Mouse (Mus musculus): ENCODE data around the gene Gpcpd1. TPM values are rescaled to one million over a fixed set of nuclear protein-coding genes. Genes with fewer than 3 reads are reported as not detected.

The Gpcpd1 gene
- polyA plus RNA-seq, 1 experiment from 2014 or later: 49.3 TPM

DNA sequence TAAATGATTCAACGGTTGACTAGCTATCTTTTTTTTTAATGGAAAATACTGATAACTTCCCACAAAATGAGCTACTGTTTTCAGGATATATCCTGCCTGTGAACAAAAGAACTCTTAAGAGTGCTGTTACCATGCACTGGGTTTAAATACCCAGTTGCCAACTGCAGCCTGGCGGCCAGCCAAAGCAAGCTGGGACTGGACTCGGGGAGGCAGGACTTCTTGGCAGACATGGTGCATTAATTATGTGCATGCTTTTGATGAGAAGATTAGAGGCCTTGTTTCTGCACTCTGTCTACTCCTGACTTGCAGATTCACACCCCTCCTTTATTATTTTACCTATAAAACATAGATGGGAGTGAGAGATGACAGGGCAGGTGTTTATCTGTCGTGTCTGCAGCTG lies 5.3 kb downstream of the Gpcpd1 start:
- no peak for ATAC-seq (ENCODE audit: low FRiP score, low read depth)

DNA sequence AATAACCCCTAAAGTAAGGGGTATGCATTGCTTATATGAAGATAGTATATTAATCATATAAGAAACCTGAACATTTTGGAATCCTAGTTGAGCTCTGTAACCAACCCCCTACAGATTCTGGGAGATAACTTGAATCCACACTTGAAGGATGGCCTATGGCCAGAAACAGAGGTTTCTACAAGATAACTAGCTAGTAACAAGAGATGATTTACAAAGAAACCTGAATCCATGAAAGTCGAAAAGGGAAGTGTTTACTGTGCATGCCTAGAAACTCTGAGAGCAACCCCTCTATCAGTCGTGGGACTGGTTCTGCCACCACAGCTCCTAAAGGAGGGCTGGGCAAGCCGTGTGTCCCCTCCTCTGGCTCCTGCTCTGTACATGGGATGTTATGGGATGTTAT lies 7.8 kb downstream of the Gpcpd1 start:
- WGBS: 80% methylated on average over 3 of the region's 3 CpGs
- Histone ChIP-seq H3K27me3 (no peaks in the 10 kb centered on the region), H3K4me3 (no peak overlapping the region), H3K9ac (no peak overlapping the region), H3K4me2 (replicated peaks) (no peak overlapping the region), H3K4me1 (peaks cover 32% of the 10 kb centered on the region), H3K36me3 (no peaks in the 10 kb centered on the region), H3K9me3 (no peaks in the 10 kb centered on the region), H3K27ac (no peak overlapping the region)
- ATAC-seq (ENCODE audit: low FRiP score, low read depth): no peak

More for the DNA sequence above, 5.3 kb downstream of the Gpcpd1 start:
- WGBS: 39% methylated on average over 4 of the region's 4 CpGs
- Histone ChIP-seq H3K27me3 (no peaks in the 10 kb centered on the region), H3K4me2 (replicated peaks) (no peak overlapping the region), H3K36me3 (no peaks in the 10 kb centered on the region), H3K4me3 (no peak overlapping the region), H3K27ac (peak overlapping the region; percentile 82), H3K4me1 (peaks cover 14% of the 10 kb centered on the region), H3K9ac (no peak overlapping the region), H3K9me3 (no peaks in the 10 kb centered on the region)

DNA sequence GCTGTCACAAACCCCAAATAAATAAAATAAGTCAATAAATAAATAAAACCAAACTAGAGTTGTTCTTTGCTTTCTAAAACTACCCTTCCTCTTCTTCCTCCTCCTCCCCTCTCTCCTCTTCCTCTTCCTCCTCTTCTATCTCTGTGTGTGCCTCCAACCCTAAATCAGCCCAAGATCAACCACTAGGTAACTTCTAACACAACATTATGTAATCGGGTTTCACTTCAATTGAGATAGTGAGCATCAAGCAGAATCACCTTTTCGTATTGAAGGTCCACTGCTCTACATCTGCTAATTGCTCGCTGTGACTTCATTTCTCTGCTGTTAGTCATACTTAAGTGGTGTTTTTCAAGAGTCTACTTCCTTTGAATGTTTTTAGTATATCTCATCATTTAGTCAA lies 8.8 kb downstream of the Gpcpd1 start:
- Histone ChIP-seq H3K27me3 (no peaks in the 10 kb centered on the region), H3K36me3 (no peaks in the 10 kb centered on the region), H3K4me1 (peaks cover 32% of the 10 kb centered on the region), H3K4me2 (replicated peaks) (no peak overlapping the region), H3K27ac (no peak overlapping the region), H3K9ac (no peak overlapping the region), H3K9me3 (no peaks in the 10 kb centered on the region), H3K4me3 (no peak overlapping the region)
- ATAC-seq (ENCODE audit: low FRiP score, low read depth): no peak
- WGBS: 96% methylated on average over 3 of the region's 3 CpGs

DNA sequence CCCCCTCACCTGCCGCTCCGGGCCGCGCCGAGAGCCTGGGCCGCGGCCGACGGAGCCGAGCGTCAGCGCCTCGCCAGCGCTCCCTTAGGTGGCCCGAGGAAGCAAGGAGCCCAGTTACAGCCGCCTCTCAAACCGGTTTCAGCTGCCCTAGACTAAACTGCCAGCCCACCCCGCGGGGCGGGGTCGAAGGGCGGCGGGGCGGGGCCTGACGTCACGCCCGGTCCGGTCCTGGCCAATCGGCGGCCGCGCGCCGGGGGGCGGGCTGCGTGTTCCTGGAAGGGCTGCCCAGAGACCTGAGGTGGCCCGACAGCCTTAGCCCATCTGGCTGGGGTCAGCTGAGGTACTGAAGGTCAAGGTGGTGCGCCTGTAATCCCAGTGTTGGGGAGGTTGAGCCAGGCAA lies 9.5 kb downstream of the Gpcpd1 start:
- Histone ChIP-seq H3K27ac (peak overlapping the region; percentile 98), H3K4me1 (peaks cover 30% of the 10 kb centered on the region), H3K4me3 (peak overlapping the region; percentile 80), H3K4me2 (replicated peaks) (peak overlapping the region; percentile 77), H3K9me3 (no peaks in the 10 kb centered on the region), H3K36me3 (no peaks in the 10 kb centered on the region), H3K9ac (peak overlapping the region; percentile 95), H3K27me3 (no peaks in the 10 kb centered on the region)
- ATAC-seq (ENCODE audit: low FRiP score, low read depth): peak; percentile 98
- WGBS: under 1% methylated on average over 33 of the region's 38 CpGs

DNA sequence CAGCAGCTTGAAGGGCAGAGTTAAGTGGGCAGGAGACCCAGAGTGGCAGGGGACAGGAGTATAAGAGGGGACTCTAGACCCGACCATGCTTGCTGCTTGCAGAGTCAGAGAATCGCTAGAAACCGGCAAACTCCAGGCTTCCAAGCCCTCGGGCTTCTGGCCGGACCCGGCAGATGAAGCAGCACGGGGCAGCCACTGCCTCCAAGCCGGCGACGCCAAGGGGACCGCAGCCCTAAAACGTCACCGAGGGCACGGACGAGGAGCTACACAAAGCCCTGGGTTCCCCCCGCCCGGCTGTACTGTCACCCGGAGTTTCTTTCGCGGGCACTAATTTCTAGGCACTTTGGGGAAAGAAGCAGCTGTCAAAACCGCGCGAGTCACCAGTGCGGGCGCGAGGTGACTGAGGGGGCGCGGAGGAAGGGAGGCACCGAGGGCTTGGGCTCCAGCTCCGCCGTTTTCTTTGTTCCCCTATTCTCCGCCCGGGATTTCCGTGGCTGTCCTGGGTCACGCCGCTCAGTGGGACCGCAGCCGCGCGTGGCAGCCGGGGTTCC lies 10.0 kb downstream of the Gpcpd1 start:
- 0% methylated on average over 39 of the region's 41 CpGs for WGBS
- H3K4me3 ChIP-seq: peak overlapping the region; percentile 80
- H3K9me3 ChIP-seq: no peaks in the 10 kb centered on the region
- peak; percentile 75; the same call in 1 of the 2 replicates for ATAC-seq (ENCODE audit: low FRiP score, low read depth)
- H3K4me1 ChIP-seq: peaks cover 26% of the 10 kb centered on the region
- no peaks in the 10 kb centered on the region for H3K36me3 ChIP-seq
- H3K27me3 ChIP-seq: no peaks in the 10 kb centered on the region
- peak overlapping the region; percentile 77 for H3K4me2 ChIP-seq (replicated peaks)
- H3K27ac ChIP-seq: peak overlapping the region; percentile 98
- H3K9ac ChIP-seq: peak overlapping the region; percentile 95

DNA sequence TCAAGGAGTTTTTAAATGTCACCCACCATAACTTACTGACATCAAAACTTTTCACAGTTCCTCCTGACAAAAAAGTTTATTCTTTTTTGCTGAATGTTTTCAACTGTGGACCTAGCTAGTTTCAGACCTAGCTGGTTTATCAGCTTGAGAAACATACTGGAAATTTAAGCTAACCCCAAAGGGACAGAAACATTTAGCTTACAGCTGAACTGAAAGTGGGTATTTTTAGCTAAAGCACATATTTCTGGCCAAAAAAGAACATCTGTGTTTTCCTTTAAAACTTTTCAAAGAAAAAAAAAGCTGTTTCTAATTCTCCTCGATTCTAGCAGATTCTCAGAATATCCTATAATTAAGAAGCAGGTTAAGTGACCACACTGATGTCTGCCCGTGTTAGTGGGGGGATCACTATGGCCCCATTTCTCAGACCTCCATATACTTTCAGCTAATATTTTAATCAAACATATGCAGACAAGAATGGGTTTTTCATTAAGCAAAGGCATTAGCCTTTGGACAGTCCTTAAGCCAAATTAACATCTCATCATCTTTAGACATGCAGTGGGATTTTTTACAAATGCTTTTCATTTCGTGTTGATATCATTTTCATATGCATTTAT lies 10.9 kb downstream of the Gpcpd1 start:
- no peaks in the 10 kb centered on the region for H3K27me3 ChIP-seq
- no peak for ATAC-seq (ENCODE audit: low FRiP score, low read depth)
- peaks cover 3% of the 10 kb centered on the region for H3K36me3 ChIP-seq
- peaks cover 18% of the 10 kb centered on the region for H3K4me1 ChIP-seq
- H3K9ac ChIP-seq: peak overlapping the region; percentile 25; the same call in 1 of the 2 replicates
- H3K9me3 ChIP-seq: no peaks in the 10 kb centered on the region
- H3K4me2 ChIP-seq (replicated peaks): peak overlapping the region; percentile 77
- no peak overlapping the region for H3K27ac ChIP-seq
- 29% methylated on average over 3 of the region's 3 CpGs for WGBS
- peak overlapping the region; percentile 80 for H3K4me3 ChIP-seq

DNA sequence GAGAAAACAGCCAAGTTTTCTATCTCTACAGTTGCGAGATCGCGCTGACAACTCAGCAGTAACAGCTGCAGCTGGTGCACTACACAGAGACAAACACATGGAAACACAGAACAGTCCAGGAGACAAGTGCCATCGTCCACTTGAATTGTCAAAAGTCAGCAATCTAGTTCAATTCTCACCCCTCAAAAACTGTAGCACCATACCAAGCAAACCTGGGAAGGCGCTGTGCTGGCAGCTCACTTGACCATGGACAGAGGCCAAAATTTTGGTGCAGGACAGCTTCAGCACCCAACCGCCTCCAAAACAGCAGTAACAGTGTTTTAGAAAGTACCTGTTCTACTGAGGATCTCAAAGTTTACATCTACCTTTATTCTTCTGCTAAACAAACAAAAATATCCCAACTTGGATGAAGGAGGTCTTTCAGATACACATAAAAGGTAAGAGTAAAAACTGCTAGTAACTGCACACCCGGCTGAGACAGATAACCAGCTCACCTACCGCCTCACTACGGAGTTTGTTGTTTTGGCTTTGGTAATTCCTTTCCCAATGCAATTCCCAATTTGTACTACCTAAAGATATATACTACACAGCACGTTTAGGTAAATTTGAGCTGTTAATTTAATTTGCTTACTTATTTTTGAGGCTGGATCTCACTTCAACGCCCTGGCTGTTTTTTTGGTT lies 11.6 kb downstream of the Gpcpd1 start:
- Histone ChIP-seq H3K4me3 (0 out of 2 replicates have a peak overlapping the region, but pooled peaks have one; percentile 8), H3K36me3 (peaks cover 8% of the 10 kb centered on the region), H3K27me3 (no peaks in the 10 kb centered on the region), H3K9me3 (no peaks in the 10 kb centered on the region), H3K9ac (peak overlapping the region; percentile 25; the same call in 1 of the 2 replicates), H3K27ac (no peak overlapping the region), H3K4me2 (replicated peaks) (peak overlapping the region; percentile 77), H3K4me1 (peaks cover 18% of the 10 kb centered on the region)
- no peak for ATAC-seq (ENCODE audit: low FRiP score, low read depth)
- 77% methylated on average over 11 of the region's 11 CpGs for WGBS

DNA sequence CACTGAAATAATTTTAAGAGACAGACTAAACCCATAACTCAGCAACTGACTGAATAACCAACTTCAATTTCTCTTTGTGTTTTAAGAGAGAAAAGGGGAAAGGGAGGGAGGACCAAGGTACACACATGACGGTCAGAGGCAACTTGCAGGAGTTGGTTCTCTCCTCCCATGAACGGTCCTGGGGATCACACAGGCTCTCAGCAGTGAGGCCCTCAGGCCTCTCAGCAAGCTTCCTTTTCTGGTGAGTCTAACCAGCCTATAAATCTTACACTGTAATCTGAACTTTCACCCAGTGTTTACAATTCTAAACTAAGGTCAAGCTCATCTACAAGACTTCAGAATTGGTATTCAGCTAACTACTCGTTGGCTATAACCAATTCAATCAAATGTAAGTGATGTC lies 12.3 kb downstream of the Gpcpd1 start:
- Histone ChIP-seq H3K9ac (no peak overlapping the region), H3K4me1 (peaks cover 18% of the 10 kb centered on the region), H3K27ac (no peak overlapping the region), H3K36me3 (peaks cover 15% of the 10 kb centered on the region), H3K27me3 (no peaks in the 10 kb centered on the region), H3K4me3 (no peak overlapping the region), H3K9me3 (no peaks in the 10 kb centered on the region), H3K4me2 (replicated peaks) (peak overlapping the region; percentile 77)
- ATAC-seq (ENCODE audit: low FRiP score, low read depth): no peak
- 40% methylated on average over 3 of the region's 3 CpGs for WGBS

DNA sequence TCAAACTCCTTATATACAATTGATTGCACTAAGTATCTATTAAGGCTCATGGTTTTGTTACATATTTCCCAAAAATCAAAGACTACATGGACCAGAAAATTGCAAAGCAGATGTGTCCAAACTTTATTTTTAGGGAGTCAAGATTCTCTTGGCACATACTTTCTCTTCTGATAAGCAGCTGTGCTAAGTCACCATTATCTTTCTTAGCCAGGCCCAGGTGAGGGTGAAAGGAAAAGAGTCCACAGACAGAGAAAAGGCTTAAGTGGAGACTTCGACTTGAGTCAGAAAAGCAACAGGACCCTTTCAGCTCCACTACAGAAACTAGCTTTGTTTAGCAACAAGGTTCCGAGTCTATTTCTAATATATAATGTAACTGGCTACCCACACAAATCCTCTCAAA lies 14.2 kb downstream of the Gpcpd1 start:
- 83% methylated on average over 2 of the region's 2 CpGs for WGBS
- no peaks in the 10 kb centered on the region for H3K9me3 ChIP-seq
- H3K4me1 ChIP-seq: peaks cover 18% of the 10 kb centered on the region
- H3K9ac ChIP-seq: no peak overlapping the region
- no peaks in the 10 kb centered on the region for H3K27me3 ChIP-seq
- H3K27ac ChIP-seq: no peak overlapping the region
- peaks cover 26% of the 10 kb centered on the region for H3K36me3 ChIP-seq
- no peak for ATAC-seq (ENCODE audit: low FRiP score, low read depth)
- H3K4me3 ChIP-seq: no peak overlapping the region
- no peak overlapping the region for H3K4me2 ChIP-seq (replicated peaks)

DNA sequence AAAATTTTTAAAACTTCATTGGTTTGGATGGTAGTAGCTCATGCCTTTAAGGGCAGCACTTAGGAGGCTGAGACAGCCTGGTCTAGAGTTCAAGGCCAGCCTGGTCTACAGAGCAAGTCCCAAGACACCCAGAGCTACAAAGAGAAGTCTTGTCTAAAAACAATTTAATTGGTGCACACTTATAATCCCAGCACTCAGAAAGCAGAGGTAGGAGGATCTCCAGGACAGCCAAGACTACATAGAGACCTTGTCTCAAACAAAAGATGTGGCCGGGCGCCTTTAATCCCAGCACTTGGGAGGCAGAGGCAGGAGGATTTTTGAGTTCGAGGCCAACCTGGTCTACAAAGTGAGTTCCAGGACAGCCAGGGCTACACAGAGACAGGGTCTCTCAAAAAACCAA lies 14.9 kb downstream of the Gpcpd1 start:
- Histone ChIP-seq H3K9ac (no peak overlapping the region), H3K9me3 (no peaks in the 10 kb centered on the region), H3K4me3 (no peak overlapping the region), H3K4me1 (peaks cover 18% of the 10 kb centered on the region), H3K27me3 (no peaks in the 10 kb centered on the region), H3K36me3 (peaks cover 29% of the 10 kb centered on the region), H3K4me2 (replicated peaks) (no peak overlapping the region), H3K27ac (no peak overlapping the region)
- 93% methylated on average over 3 of the region's 3 CpGs for WGBS
- ATAC-seq (ENCODE audit: low FRiP score, low read depth): no peak

DNA sequence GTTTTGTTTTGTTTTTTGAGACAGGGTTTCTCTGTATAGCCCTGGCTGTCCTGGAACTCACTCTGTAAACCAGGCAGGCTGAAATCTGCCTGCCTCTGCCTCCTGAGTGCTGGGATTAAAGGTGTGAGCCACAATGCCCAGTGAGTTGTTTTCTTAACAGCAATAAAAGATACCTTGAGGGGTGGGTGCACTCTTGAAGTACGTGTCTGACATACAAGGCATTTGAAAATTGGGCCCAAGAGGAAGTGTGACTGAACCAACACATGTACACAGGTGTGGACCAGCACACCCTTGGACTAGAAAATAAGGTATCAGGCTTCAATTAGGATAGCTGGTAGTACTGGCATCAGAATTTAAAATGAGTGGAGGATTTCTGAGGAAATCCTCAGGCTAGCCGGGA lies 16.2 kb downstream of the Gpcpd1 start:
- peaks cover 43% of the 10 kb centered on the region for H3K36me3 ChIP-seq

DNA sequence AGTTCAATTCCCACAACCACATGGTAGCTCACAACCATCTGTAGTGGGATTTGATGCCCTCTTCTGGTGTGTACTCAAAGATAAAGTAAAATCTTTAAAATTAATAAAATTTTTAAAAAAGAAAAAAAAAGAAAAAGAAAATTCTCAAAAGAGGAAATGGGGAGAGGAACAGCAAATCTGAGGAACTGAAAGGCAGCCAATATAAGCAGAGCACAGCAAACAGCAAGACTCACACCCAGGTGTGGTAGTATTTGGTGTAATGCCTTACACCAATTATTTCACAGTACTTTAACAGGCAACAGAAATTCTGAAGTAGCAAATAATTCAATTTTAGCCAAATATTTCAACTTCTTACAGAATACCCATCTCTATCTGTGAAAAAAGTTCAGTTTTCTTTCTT lies 16.7 kb downstream of the Gpcpd1 start:
- Histone ChIP-seq H3K9ac (no peak overlapping the region), H3K4me3 (no peak overlapping the region), H3K9me3 (no peaks in the 10 kb centered on the region), H3K4me2 (replicated peaks) (no peak overlapping the region), H3K27me3 (no peaks in the 10 kb centered on the region), H3K36me3 (peaks cover 47% of the 10 kb centered on the region), H3K27ac (no peak overlapping the region), H3K4me1 (peaks cover 7% of the 10 kb centered on the region)
- no peak for ATAC-seq (ENCODE audit: low FRiP score, low read depth)

More for the DNA sequence above, 16.2 kb downstream of the Gpcpd1 start:
- no peak for ATAC-seq (ENCODE audit: low FRiP score, low read depth)
- Histone ChIP-seq H3K9me3 (no peaks in the 10 kb centered on the region), H3K4me2 (replicated peaks) (no peak overlapping the region), H3K9ac (no peak overlapping the region), H3K4me1 (peaks cover 12% of the 10 kb centered on the region), H3K27ac (no peak overlapping the region), H3K27me3 (no peaks in the 10 kb centered on the region), H3K4me3 (no peak overlapping the region)
- WGBS: 93% methylated on average over 2 of the region's 2 CpGs

Measured in limb, embryonic 13.5 days (tissue).